Mouse (Mus musculus): Measurements from ENCODE around the gene Olfr287.

Olfr287 gene

GRCm38 (mm10) chr15:98220877-98221276, at the start of gene Olfr287, which contains the start of gene Gm44579:
Olfr287 (minus strand) TSS chr15:98221056.
Gm44579 (minus strand) TSS chr15:98220977.
- no peak for DNase-seq (ENCODE audit: extremely low read depth, low read depth, low spot score)

GRCm38 (mm10) chr15:98257776-98258175, 36.9 kb upstream of the Olfr287 start:
- no peak for DNase-seq (ENCODE audit: extremely low read depth, low read depth, low spot score)

- no peak for DNase-seq (ENCODE audit: extremely low read depth, low read depth, low spot score)
Measured at GRCm38 (mm10) chr15:98257193-98257592, 36.3 kb upstream of the Olfr287 start, which contains the start of gene H1fnt. H1fnt (minus strand) TSS chr15:98257293.

GRCm38 (mm10) chr15:98256271-98256670, 35.4 kb upstream of the Olfr287 start:
- DNase-seq (ENCODE audit: extremely low read depth, low read depth, low spot score): peak; percentile 68

- DNase-seq (ENCODE audit: extremely low read depth, low read depth, low spot score): no peak
Measured at GRCm38 (mm10) chr15:98235442-98235841, 14.6 kb upstream of the Olfr287 start.

- DNase-seq (ENCODE audit: extremely low read depth, low read depth, low spot score): no peak
Measured at GRCm38 (mm10) chr15:98234350-98234749, 13.5 kb upstream of the Olfr287 start, which contains the start of gene Olfr286. Olfr286 (minus strand) TSS chr15:98234450.

GRCm38 (mm10) chr15:98226096-98226495, 5.2 kb upstream of the Olfr287 start:
- no peak for DNase-seq (ENCODE audit: extremely low read depth, low read depth, low spot score)

GRCm38 (mm10) chr15:98225610-98226009, 4.8 kb upstream of the Olfr287 start:
- DNase-seq (ENCODE audit: extremely low read depth, low read depth, low spot score): no peak

GRCm38 (mm10) chr15:98222377-98222776, 1.5 kb upstream of the Olfr287 start:
- DNase-seq (ENCODE audit: extremely low read depth, low read depth, low spot score): no peak

GRCm38 (mm10) chr15:98214130-98214529, 6.7 kb downstream of the Olfr287 start:
- DNase-seq (ENCODE audit: extremely low read depth, low read depth, low spot score): no peak

GRCm38 (mm10) chr15:98213336-98213870, 7.5 kb downstream of the Olfr287 start:
- DNase-seq (ENCODE audit: extremely low read depth, low read depth, low spot score): no peak

GRCm38 (mm10) chr15:98209676-98210075, 11.2 kb downstream of the Olfr287 start:
- no peak for DNase-seq (ENCODE audit: extremely low read depth, low read depth, low spot score)

GRCm38 (mm10) chr15:98195442-98195841, 25.4 kb downstream of the Olfr287 start, which contains the start of gene Olfr288:
Olfr288 (minus strand) TSS chr15:98195542.
- no peak for DNase-seq (ENCODE audit: extremely low read depth, low read depth, low spot score)

GRCm38 (mm10) chr15:98184456-98184855, 36.4 kb downstream of the Olfr287 start:
- no peak for DNase-seq (ENCODE audit: extremely low read depth, low read depth, low spot score)

- DNase-seq (ENCODE audit: extremely low read depth, low read depth, low spot score): no peak
Measured at GRCm38 (mm10) chr15:98181856-98182570, 38.8 kb downstream of the Olfr287 start.

- peak; percentile 25 for DNase-seq (ENCODE audit: extremely low read depth, low read depth, low spot score)
Measured at GRCm38 (mm10) chr15:98181132-98181711, 39.6 kb downstream of the Olfr287 start.

- no peak for DNase-seq (ENCODE audit: extremely low read depth, low read depth, low spot score)
Measured at GRCm38 (mm10) chr15:98180567-98181131, 40.2 kb downstream of the Olfr287 start.

- no peak for DNase-seq (ENCODE audit: extremely low read depth, low read depth, low spot score)
Measured at GRCm38 (mm10) chr15:98177320-98177719, 43.5 kb downstream of the Olfr287 start.

- DNase-seq (ENCODE audit: extremely low read depth, low read depth, low spot score): no peak
Measured at GRCm38 (mm10) chr15:98173821-98174220, 47.0 kb downstream of the Olfr287 start.

- DNase-seq (ENCODE audit: extremely low read depth, low read depth, low spot score): no peak
Measured at GRCm38 (mm10) chr15:98172113-98172512, 48.7 kb downstream of the Olfr287 start.

GRCm38 (mm10) chr15:98170917-98171316, 49.9 kb downstream of the Olfr287 start:
- no peak for DNase-seq (ENCODE audit: extremely low read depth, low read depth, low spot score)

GRCm38 (mm10) chr15:98170365-98170764, 50.5 kb downstream of the Olfr287 start:
- DNase-seq (ENCODE audit: extremely low read depth, low read depth, low spot score): no peak

Measured in fat pad, adult 2 months (tissue).